Mouse (Mus musculus) kidney, adult 10 weeks (tissue): Measurements from ENCODE around the gene Efcab14. TPM values are rescaled to one million over a fixed set of nuclear protein-coding genes. Genes with fewer than 3 reads are reported as not detected.

Experiments used
- polyA plus RNA-seq: library from polyadenylated mRNA; stranded (reverse); fragments of 350-450 nt; fragmentation: Illumina TruSeq; extraction: RNeasy Lipid Tissue Mini Kit (QIAGEN cat#74804); gene quantifications from one replicate; pipeline ENCODE4 v1.2.3, GENCODE M21; 2014; ENCODE audit warnings: low read depth, low replicate concordance

Efcab14 gene
- polyA plus RNA-seq: 81.8 TPM

GRCm38 (mm10) chr4:115737551-115738041, at the start of gene Efcab14:
Gene Efcab14, plus strand, starts transcription at chr4:115737744.

GRCm38 (mm10) chr4:115780918-115781317, 43.4 kb downstream of the Efcab14 start, which contains the start of gene Tex38:
Gene Tex38, minus strand, starts transcription at chr4:115781018.

GRCm38 (mm10) chr4:115784769-115785510, 47.4 kb downstream of the Efcab14 start, which contains the start of gene Atpaf1:
Gene Atpaf1, plus strand, starts transcription at chr4:115784812.

Other genes starting within 250 kb of the Efcab14 start
- 1,096 TPM for gene Cyp4a14, start 241.6 kb upstream of the Efcab14 start, polyA plus RNA-seq
- 1,062 TPM for gene Cyp4a10, start 219.5 kb upstream of the Efcab14 start, polyA plus RNA-seq
- 607 TPM for gene Cyp4a31, start 174.1 kb upstream of the Efcab14 start, polyA plus RNA-seq
- gene Cyp4a32, start 136.8 kb upstream of the Efcab14 start, polyA plus RNA-seq: 1.5 TPM
- gene Cyp4b1, start 90.0 kb upstream of the Efcab14 start, polyA plus RNA-seq: 175 TPM
- gene Tex38, start 43.3 kb downstream of the Efcab14 start, polyA plus RNA-seq: not detected
- gene Atpaf1, start 47.1 kb downstream of the Efcab14 start, polyA plus RNA-seq: 158 TPM
- 8.5 TPM for gene Mob3c, start 90.3 kb downstream of the Efcab14 start, polyA plus RNA-seq
- 7.0 TPM for gene Mknk1, start 101.5 kb downstream of the Efcab14 start, polyA plus RNA-seq
- not detected for gene Kncn, start 146.7 kb downstream of the Efcab14 start, polyA plus RNA-seq
- gene 6430628N08Rik, start 152.9 kb downstream of the Efcab14 start, polyA plus RNA-seq: not detected
- gene Dmbx1, start 202.2 kb downstream of the Efcab14 start, polyA plus RNA-seq: not detected